Comparison of ENCODE assay signal across 10 mouse cellular contexts in the genomic region with DNA sequence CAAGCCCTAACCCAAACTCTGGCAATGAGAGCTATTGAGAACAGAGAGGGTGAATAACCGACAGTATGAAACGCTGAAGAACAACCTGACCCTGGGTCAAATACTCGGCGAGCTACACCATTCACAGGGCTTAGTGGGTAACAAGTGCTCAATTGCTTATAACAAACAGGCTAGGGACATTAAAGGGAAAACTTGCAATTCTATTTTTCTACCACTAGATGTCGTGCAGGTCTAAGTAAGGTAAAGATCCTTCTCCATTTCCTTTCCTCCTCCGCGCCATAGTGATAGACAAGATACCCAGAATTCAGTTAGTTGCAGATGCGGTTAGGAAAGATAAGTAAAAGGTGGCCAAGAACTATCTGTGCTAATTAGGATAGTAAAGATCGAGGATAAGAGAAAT. TPM values are rescaled to one million over a fixed set of nuclear protein-coding genes. Genes with fewer than 3 reads are reported as not detected.
DNase-seq lines count a peak whose midpoint lies in the region; ATAC-seq and TF ChIP-seq lines count a peak whose summit lies in the region.
"Had no signal": no experiment of that assay in that cellular context is flagged by ENCODE, and none has a peak within 500 bp of the region (broad histone marks: within the 10 kb centered on the region; RNA-seq: fewer than 3 reads in every experiment).

No protein-coding gene starts in this region.

- no peaks in the 10 kb centered on the region for H3K36me3 ChIP-seq in heart, postnatal 0 days (replicated peaks; ENCODE audit: control insufficient read depth, insufficient read depth, low read length)
- no peaks in the 10 kb centered on the region for H3K36me3 ChIP-seq in MEL (ENCODE audit: control insufficient read depth in 1 of 2, insufficient read depth in 2 of 2, low read length in 2 of 2)
- H3K36me3 ChIP-seq in hindbrain, embryonic 16.5 days (ENCODE audit: control insufficient read depth, insufficient read depth, low read length) = no peaks in the 10 kb centered on the region
- H3K36me3 ChIP-seq: embryonic facial prominence, embryonic 12.5 days had no signal

- H3K4me2 ChIP-seq in heart, postnatal 0 days (ENCODE audit: low read depth, low read length) = no peak overlapping the region
- no peak overlapping the region for H3K4me2 ChIP-seq in hindbrain, embryonic 16.5 days (ENCODE audit: low read length)
- H3K4me2 ChIP-seq: embryonic facial prominence, embryonic 12.5 days had no signal

- peak; percentile 82 for TF ChIP-seq CTCF in heart, postnatal 0 days (IDR thresholded peaks at IDR 0.05; ENCODE audit: low read depth)
- peak; percentile 39 to 95 (median 81) for TF ChIP-seq CTCF in MEL (IDR thresholded peaks at IDR 0.05 in 2 of 3, conservative IDR thresholded peaks at IDR 0.05 in 1 of 3; ENCODE audit: control insufficient read depth in 1 of 3, insufficient read depth in 1 of 3, low read depth in 2 of 3, low read length in 3 of 3, poor library complexity in 1 of 3, severe bottlenecking in 1 of 3)

- no peak; the same call in 1 of the 2 replicates for ATAC-seq in heart, postnatal 0 days (ENCODE audit: insufficient read depth, low read depth)
- ATAC-seq in hindbrain, embryonic 16.5 days = peak; percentile 48; the same call in 1 of the 2 replicates

- peak; percentile 85 for DNase-seq in heart, postnatal 0 days (ENCODE audit: low spot score)
- no peak for DNase-seq in heart, adult 9 months (ENCODE audit: low spot score in 2 of 2)
- DNase-seq in 3T3-L1 (ENCODE audit: low read depth, low spot score) = peak; percentile 73
- DNase-seq in MEL (ENCODE audit: low read depth, low spot score) = peak; percentile 74
- no peak for DNase-seq in urinary bladder, adult 2 months (ENCODE audit: low spot score)
- DNase-seq in adrenal gland, postnatal 4 days (ENCODE audit: low spot score in 2 of 2) = no peak
- DNase-seq in thymus, postnatal 10 days (ENCODE audit: low spot score in 2 of 2) = no peak

- no peak overlapping the region for H3K9ac ChIP-seq in heart, postnatal 0 days (replicated peaks; ENCODE audit: low read depth, low read length)
- no peak overlapping the region for H3K9ac ChIP-seq in MEL (ENCODE audit: control insufficient read depth, low read depth, low read length, poor library complexity, severe bottlenecking)
- no peak overlapping the region for H3K9ac ChIP-seq in hindbrain, embryonic 16.5 days (ENCODE audit: low read depth, low read length)
- H3K9ac ChIP-seq: embryonic facial prominence, embryonic 12.5 days had no signal

- no peak for TF ChIP-seq POLR2A in MEL (IDR thresholded peaks at IDR 0.05; ENCODE audit: control insufficient read depth in 1 of 2, insufficient read depth in 1 of 2, low read depth in 1 of 2, low read length in 2 of 2, poor library complexity in 1 of 2)

- no peak for TF ChIP-seq EP300 in heart, postnatal 0 days (IDR thresholded peaks at IDR 0.05; ENCODE audit: low read depth)
- TF ChIP-seq EP300 in MEL (IDR thresholded peaks at IDR 0.05; ENCODE audit: low read depth in 1 of 2, low read length in 2 of 2) = no peak

- TF ChIP-seq RAD21 in MEL (IDR thresholded peaks at IDR 0.05; ENCODE audit: low read depth, low read length) = peak; percentile 80

- H3K79me2 ChIP-seq in MEL (ENCODE audit: control insufficient read depth, insufficient read depth, low read length, poor library complexity) = no peaks in the 10 kb centered on the region

- H3K27ac ChIP-seq in heart, postnatal 0 days (ENCODE audit: low read depth) = no peak overlapping the region
- H3K27ac ChIP-seq in MEL (ENCODE audit: control insufficient read depth, low read depth, low read length) = no peak overlapping the region
- no peak overlapping the region for H3K27ac ChIP-seq in hindbrain, embryonic 16.5 days (ENCODE audit: low read depth, low read length)
- H3K27ac ChIP-seq: embryonic facial prominence, embryonic 12.5 days had no signal

- 0 out of 2 replicates have a peak, but pooled peaks cover under 1% of the 10 kb centered on the region for H3K9me3 ChIP-seq in heart, postnatal 0 days (replicated peaks; ENCODE audit: control insufficient read depth, low read length)
- no peaks in the 10 kb centered on the region for H3K9me3 ChIP-seq in MEL (replicated peaks; ENCODE audit: insufficient read depth, low read length)
- peaks cover under 1% of the 10 kb centered on the region for H3K9me3 ChIP-seq in hindbrain, embryonic 16.5 days (ENCODE audit: control insufficient read depth, low read length)
- H3K9me3 ChIP-seq: embryonic facial prominence, embryonic 12.5 days had no signal

- no peaks in the 10 kb centered on the region for H3K4me1 ChIP-seq in heart, postnatal 0 days (ENCODE audit: control insufficient read depth, insufficient read depth)
- no peaks in the 10 kb centered on the region for H3K4me1 ChIP-seq in MEL (ENCODE audit: control insufficient read depth in 1 of 2, insufficient read depth in 2 of 2, low read length in 2 of 2)
- H3K4me1 ChIP-seq in hindbrain, embryonic 16.5 days (ENCODE audit: control insufficient read depth, insufficient read depth, low read depth, low read length) = no peaks in the 10 kb centered on the region
- H3K4me1 ChIP-seq: embryonic facial prominence, embryonic 12.5 days had no signal

- WGBS in heart, postnatal 0 days = 5% methylated on average over 9 of the region's 9 CpGs
- 11% methylated on average over 9 of the region's 9 CpGs for WGBS in hindbrain, embryonic 16.5 days

- H3K27me3 ChIP-seq in heart, postnatal 0 days (ENCODE audit: control insufficient read depth, insufficient read depth, low read length) = no peaks in the 10 kb centered on the region
- H3K27me3 ChIP-seq in MEL (ENCODE audit: control insufficient read depth in 1 of 2, insufficient read depth in 2 of 2, low read length in 2 of 2) = no peaks in the 10 kb centered on the region
- peaks cover 5% of the 10 kb centered on the region; the same call in 1 of the 2 replicates for H3K27me3 ChIP-seq in hindbrain, embryonic 16.5 days (replicated peaks; ENCODE audit: control insufficient read depth, insufficient read depth, low read length)

- H3K4me3 ChIP-seq in heart, postnatal 0 days (ENCODE audit: low read depth, low read length) = no peak overlapping the region
- no peak overlapping the region for H3K4me3 ChIP-seq in MEL (ENCODE audit: control insufficient read depth in 1 of 2, insufficient read depth in 1 of 2, low read depth in 2 of 2, low read length in 2 of 2)
- H3K4me3 ChIP-seq in hindbrain, embryonic 16.5 days (ENCODE audit: low read length) = no peak overlapping the region
- H3K4me3 ChIP-seq: embryonic facial prominence, embryonic 12.5 days had no signal

TF ChIP-seq in MEL, 35 proteins besides CTCF, POLR2A, EP300 and RAD21:
- TF ChIP-seq CHD1 (IDR thresholded peaks at IDR 0.05; ENCODE audit: low read depth, low read length) = no peak
- no peak for TF ChIP-seq TBP (IDR thresholded peaks at IDR 0.05; ENCODE audit: low read depth, low read length)
- no peak for TF ChIP-seq NRF1 (IDR thresholded peaks at IDR 0.05; ENCODE audit: insufficient read depth, low read depth, low read length, poor library complexity, severe bottlenecking)
- TF ChIP-seq MYC (IDR thresholded peaks at IDR 0.05; ENCODE audit: low read depth, low read length) = no peak
- peak; percentile 52 for TF ChIP-seq ZC3H11A (IDR thresholded peaks at IDR 0.05; ENCODE audit: low read depth, low read length)
- peak; percentile 69 for TF ChIP-seq SMC3 (IDR thresholded peaks at IDR 0.05; ENCODE audit: low read depth, low read length)
- peak; percentile 36; the same call in 1 of the 2 replicates for TF ChIP-seq GATA1 (IDR thresholded peaks at IDR 0.05; ENCODE audit: low read depth, low read length)
- 0 out of 2 replicates have a peak, but pooled peaks have one; percentile 34 for TF ChIP-seq RCOR1 (IDR thresholded peaks at IDR 0.05; ENCODE audit: low read depth, low read length)
- no peak for TF ChIP-seq JUND (IDR thresholded peaks at IDR 0.05; ENCODE audit: low read depth, low read length)
- no peak for TF ChIP-seq TCF12 (IDR thresholded peaks at IDR 0.05; ENCODE audit: low read depth, low read length)
- TF ChIP-seq CHD2 (IDR thresholded peaks at IDR 0.05; ENCODE audit: low read length) = no peak
- no peak for TF ChIP-seq BHLHE40 (IDR thresholded peaks at IDR 0.05; ENCODE audit: borderline replicate concordance, low read depth, low read length)
- no peak for TF ChIP-seq ZNF384 (IDR thresholded peaks at IDR 0.05; ENCODE audit: low read depth, low read length)
TF ChIP-seq in MEL: peak in this region for 4.

RNA-seq across cellular contexts. Expression of a gene that starts 8.3 kb away (rescaled TPM):
- 0.19 and 1.9 TPM in 2 replicates for total RNA-seq in heart, postnatal 0 days (2014; rRNA removed; ENCODE audit: low replicate concordance)
- polyA plus RNA-seq in heart, postnatal 0 days (2015; fragmentation: Nextera tagmentation; extraction: Ambion mirVana) = 0.36 TPM in 2 replicates
- total RNA-seq in MEL (2012; rRNA removed) = not detected in 2 replicates
- polyA plus RNA-seq in MEL (2012; ENCODE audit: insufficient read depth in 1 of 2, insufficient read length in 2 of 2, low read depth in 1 of 2, low replicate concordance in 2 of 2, missing spikeins in 1 of 2) = not detected
- polyA plus RNA-seq in hindbrain, embryonic 16.5 days (2015; fragmentation: Nextera tagmentation; extraction: Ambion mirVana) = 1.9 and 2.3 TPM in 2 replicates
- 10.2 and 10.6 TPM in 2 replicates for polyA plus RNA-seq in urinary bladder, adult 2 months (2012; rRNA removed)
- 1 to 10 TPM in 1 of 2 experiments, under 1 TPM in 1; 0.25 to 1.6 TPM for total RNA-seq in adrenal gland, postnatal 4 days (2021)

RNA-seq across cellular contexts. Expression of a gene that starts 19.9 kb away (rescaled TPM):
- total RNA-seq in heart, postnatal 0 days (2014; rRNA removed; ENCODE audit: low replicate concordance) = 1.2 and 2.9 TPM in 2 replicates
- 0.26 and 0.34 TPM in 2 replicates for polyA plus RNA-seq in heart, postnatal 0 days (2015; fragmentation: Nextera tagmentation; extraction: Ambion mirVana)
- total RNA-seq in MEL (2012; rRNA removed) = not detected in 2 replicates
- polyA plus RNA-seq in MEL (2012; ENCODE audit: insufficient read depth in 1 of 2, insufficient read length in 2 of 2, low read depth in 1 of 2, low replicate concordance in 2 of 2, missing spikeins in 1 of 2) = not detected
- not detected in 2 replicates for polyA plus RNA-seq in hindbrain, embryonic 16.5 days (2015; fragmentation: Nextera tagmentation; extraction: Ambion mirVana)
- 0.13 and 0.40 TPM in 2 replicates for polyA plus RNA-seq in urinary bladder, adult 2 months (2012; rRNA removed)
- 1 to 10 TPM in 1 of 2 experiments, under 1 TPM in 1; 0.48 to 8.8 TPM for total RNA-seq in adrenal gland, postnatal 4 days (2021)
- total RNA-seq: left cerebral cortex, postnatal 36 days had no signal
- polyA plus RNA-seq: embryonic facial prominence, embryonic 12.5 days had no signal

Comparison
In these comparisons a context has a peak if more than half of its experiments do, and no peak if none do; other contexts are left out.
1. DNase-seq: peak in heart, postnatal 0 days (single experiment), 3T3-L1 (single experiment) and MEL (single experiment); none in heart, adult 9 months (0 of 2), urinary bladder, adult 2 months (single experiment), adrenal gland, postnatal 4 days (0 of 2) and thymus, postnatal 10 days (0 of 2).